Mouse (Mus musculus) forebrain, embryonic 11.5 days (tissue): Measurements from ENCODE around the gene Sfxn4. TPM values are rescaled to one million over a fixed set of nuclear protein-coding genes. Genes with fewer than 3 reads are reported as not detected.
"Not testable (repeated sequence)": the region's sequence is repeated elsewhere in the genome, so short reads cannot be mapped to it uniquely, and the experiment has no call there.

Experiments used
- ATAC-seq: fragments of 200-750 bp; cut with Nextera tagmentation; replicated peaks from 2 replicates; pipeline ENCODE4 v1.8.0; 2017; ENCODE audit warnings: moderate TSS enrichment; ENCODE audit not compliant: low FRiP score
- DNase-seq: peaks from one replicate; pipeline ENCODE4 v3.0.0-alpha.2; 2017; ENCODE audit warnings: low spot score
- H3K27ac ChIP-seq: fragments of 300-500 bp; sonication (generic); 2 replicates; pipeline ENCODE4 v1.5.1; 2014; ENCODE audit warnings: low read depth, low read length
- H3K27me3 ChIP-seq: fragments of 300-500 bp; sonication (generic); 2 replicates; pipeline ENCODE4 v1.6.1; 2014; ENCODE audit warnings: mild to moderate bottlenecking, low read length, mixed read lengths; ENCODE audit not compliant: control insufficient read depth, insufficient read depth
- H3K36me3 ChIP-seq: fragments of 300-500 bp; sonication (generic); 2 replicates; pipeline ENCODE4 v1.6.1; 2014; ENCODE audit warnings: mild to moderate bottlenecking, low read length, moderate library complexity, mixed read lengths; ENCODE audit not compliant: control insufficient read depth, insufficient read depth
- H3K4me1 ChIP-seq: fragments of 300-500 bp; sonication (generic); replicated peaks from 2 replicates; pipeline ENCODE4 v1.6.1; 2014; ENCODE audit warnings: low read length, mixed read lengths; ENCODE audit not compliant: control insufficient read depth, insufficient read depth
- H3K4me2 ChIP-seq: fragments of 300-500 bp; sonication (generic); 2 replicates; pipeline ENCODE4 v1.6.1; 2014; ENCODE audit warnings: low read depth, mild to moderate bottlenecking, low read length, moderate library complexity, mixed read lengths; ENCODE audit not compliant: severe bottlenecking
- H3K4me3 ChIP-seq: fragments of 300-500 bp; sonication (generic); 2 replicates; pipeline ENCODE4 v1.5.1; 2014; ENCODE audit warnings: low read depth, low read length
- H3K9ac ChIP-seq: fragments of 300-500 bp; sonication (generic); 2 replicates; pipeline ENCODE4 v1.6.1; 2014; ENCODE audit warnings: low read length
- H3K9me3 ChIP-seq: fragments of 300-500 bp; sonication (generic); 2 replicates; pipeline ENCODE4 v1.6.1; 2016; ENCODE audit warnings: low read length, mixed read lengths; ENCODE audit not compliant: control insufficient read depth
- WGBS: fragments of 180-500 bp; shearing (Covaris S2); extraction: QIAGEN DNeasy Blood & Tissue Kit; methylation state at CpG from one replicate; pipeline ENCODE4 v1.1.7; 2014; 5-methylcytosine and 5-hydroxymethylcytosine counted together
- polyA plus RNA-seq: library from polyadenylated mRNA; unstranded; fragments of >200 nt; fragmentation: Nextera tagmentation; extraction: Ambion mirVana; gene quantifications from 2 replicates; pipeline ENCODE4 v1.2.1, GENCODE M21; 2014

Gene Sfxn4
- polyA plus RNA-seq, 1 experiment from 2014 or later = 13.4 TPM

DNA sequence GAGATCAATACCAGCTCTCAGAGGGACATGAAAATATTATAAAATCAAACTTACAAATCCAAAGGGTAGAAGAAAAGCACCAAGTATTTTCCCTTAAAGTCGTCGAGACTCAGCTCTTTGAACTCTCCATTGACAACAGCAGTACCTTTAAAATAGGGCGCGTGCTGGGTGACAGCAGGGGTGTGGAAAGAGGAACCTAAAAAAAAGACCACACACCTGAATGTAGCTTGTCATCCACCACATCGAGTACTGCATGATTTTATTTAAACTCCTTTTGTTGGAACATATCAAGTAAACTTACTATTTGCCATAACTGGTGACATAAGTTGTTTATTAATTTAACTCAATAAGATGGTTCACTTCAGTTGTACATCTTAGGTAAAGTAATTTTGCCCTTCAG, 10.1 kb upstream of the Sfxn4 start:
- 93% methylated on average over 5 of the region's 5 CpGs for WGBS
- no peaks in the 10 kb centered on the region for H3K9me3 ChIP-seq
- DNase-seq (no peak), ATAC-seq (no peak)
- H3K27me3 ChIP-seq = no peaks in the 10 kb centered on the region
- H3K9ac ChIP-seq = no peak overlapping the region
- no peak overlapping the region for H3K27ac ChIP-seq
- peaks cover 5% of the 10 kb centered on the region; the same call in 1 of the 2 replicates for H3K4me1 ChIP-seq
- no peaks in the 10 kb centered on the region; the same call in 1 of the 2 replicates for H3K36me3 ChIP-seq
- H3K4me3 ChIP-seq = no peak overlapping the region
- H3K4me2 ChIP-seq = no peak overlapping the region

DNA sequence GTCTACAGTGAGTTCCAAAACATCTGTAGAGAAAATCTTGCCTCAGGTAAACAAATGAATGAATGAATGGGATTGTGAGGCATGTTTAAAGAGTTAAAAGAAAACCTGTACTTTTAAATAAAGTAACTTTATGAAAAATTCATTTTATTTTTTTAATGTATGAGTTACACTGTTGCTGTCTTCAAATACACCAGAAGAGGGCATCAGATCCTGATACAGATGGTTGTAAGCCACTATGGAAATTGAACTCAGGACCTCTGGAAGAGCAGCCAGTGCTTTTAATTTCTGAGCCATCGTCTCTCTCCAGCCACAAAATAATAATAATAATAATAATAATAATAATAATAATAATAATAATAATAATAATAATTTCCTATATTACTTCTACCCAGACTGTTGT, 9.2 kb upstream of the Sfxn4 start:
- Histone ChIP-seq H3K4me1 (peaks cover 5% of the 10 kb centered on the region; the same call in 1 of the 2 replicates), H3K27ac (no peak overlapping the region), H3K36me3 (no peaks in the 10 kb centered on the region; the same call in 1 of the 2 replicates), H3K9ac (no peak overlapping the region), H3K4me3 (no peak overlapping the region), H3K4me2 (no peak overlapping the region), H3K27me3 (no peaks in the 10 kb centered on the region), H3K9me3 (no peaks in the 10 kb centered on the region)
- no peak for ATAC-seq
- no peak for DNase-seq
- WGBS = 90% methylated on average over 1 of the region's 1 CpGs

DNA sequence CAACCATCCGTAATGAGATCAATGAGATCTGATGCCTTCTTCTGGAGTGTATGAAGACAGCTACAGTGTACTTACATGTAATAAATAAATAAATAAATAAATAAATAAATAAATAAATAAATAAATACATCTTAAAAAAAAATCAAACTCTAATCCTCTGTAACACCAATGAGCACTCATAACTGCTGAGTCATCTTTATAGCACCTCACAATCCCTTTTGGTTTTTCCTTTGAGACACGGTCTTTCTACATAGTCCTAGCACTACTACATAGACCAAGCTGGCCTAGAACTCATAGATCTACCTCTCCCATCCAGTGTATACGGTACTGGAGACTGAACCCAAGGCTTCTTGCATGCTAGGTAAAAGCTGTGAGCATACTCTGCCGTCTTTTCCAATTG, 4.9 kb upstream of the Sfxn4 start:
- H3K36me3 ChIP-seq, H3K27ac ChIP-seq: not testable (repeated sequence)
- 97% methylated on average over 4 of the region's 4 CpGs for WGBS

DNA sequence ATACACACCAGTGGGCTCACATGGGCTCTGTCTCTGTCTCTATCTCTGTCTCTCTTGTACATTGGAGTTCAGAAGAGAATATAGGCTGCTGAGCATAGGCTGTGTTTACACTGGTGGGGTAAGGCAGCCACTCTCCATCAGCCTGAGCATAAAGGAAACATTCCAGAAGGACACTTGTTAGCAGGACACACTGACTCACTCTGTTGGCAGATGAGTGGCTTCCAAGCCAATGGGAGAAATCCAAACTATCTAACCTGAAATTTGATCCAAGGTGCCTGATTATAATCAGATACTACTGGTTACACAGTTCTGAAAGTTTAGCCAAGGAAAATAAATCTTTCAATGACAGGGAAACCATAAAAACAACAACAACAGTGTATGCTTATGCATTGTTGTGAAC, 15.5 kb downstream of the Sfxn4 start:
- ATAC-seq (no peak), DNase-seq (no peak)
- H3K27me3 ChIP-seq = no peaks in the 10 kb centered on the region
- H3K4me1 ChIP-seq = no peaks in the 10 kb centered on the region
- H3K9ac ChIP-seq = no peak overlapping the region
- no peaks in the 10 kb centered on the region for H3K9me3 ChIP-seq
- no peak overlapping the region for H3K27ac ChIP-seq
- H3K36me3 ChIP-seq = no peaks in the 10 kb centered on the region
- H3K4me2 ChIP-seq = no peak overlapping the region
- H3K4me3 ChIP-seq = no peak overlapping the region

More for the DNA sequence above, 4.9 kb upstream of the Sfxn4 start:
- not testable (repeated sequence) for DNase-seq, H3K27me3 ChIP-seq, H3K4me2 ChIP-seq, ATAC-seq, H3K4me3 ChIP-seq, H3K4me1 ChIP-seq, H3K9me3 ChIP-seq, H3K9ac ChIP-seq

DNA sequence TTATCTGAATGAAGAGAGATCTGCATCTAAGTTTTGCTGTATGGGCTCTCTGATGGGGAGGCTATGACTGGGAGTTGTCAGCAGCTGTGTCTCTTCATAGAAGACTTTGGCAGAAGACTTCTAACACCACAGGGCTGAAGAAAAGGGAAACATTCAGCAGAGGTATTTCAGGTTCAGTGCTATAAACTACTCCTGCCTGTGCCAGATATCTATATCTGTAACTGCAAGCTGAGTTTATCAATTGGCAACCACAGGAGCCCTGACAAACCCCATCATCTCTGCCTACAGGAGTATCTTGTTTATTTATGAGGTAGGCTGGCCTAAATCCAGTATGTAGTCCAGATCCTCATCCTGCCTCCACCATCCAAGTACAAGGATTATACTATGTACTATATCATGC, 18.0 kb downstream of the Sfxn4 start:
- DNase-seq (no peak), ATAC-seq (no peak)
- Histone ChIP-seq H3K4me3 (no peak overlapping the region), H3K9me3 (no peaks in the 10 kb centered on the region), H3K27me3 (no peaks in the 10 kb centered on the region), H3K36me3 (no peaks in the 10 kb centered on the region; the same call in 1 of the 2 replicates), H3K27ac (no peak overlapping the region), H3K4me2 (no peak overlapping the region), H3K9ac (no peak overlapping the region), H3K4me1 (no peaks in the 10 kb centered on the region)

DNA sequence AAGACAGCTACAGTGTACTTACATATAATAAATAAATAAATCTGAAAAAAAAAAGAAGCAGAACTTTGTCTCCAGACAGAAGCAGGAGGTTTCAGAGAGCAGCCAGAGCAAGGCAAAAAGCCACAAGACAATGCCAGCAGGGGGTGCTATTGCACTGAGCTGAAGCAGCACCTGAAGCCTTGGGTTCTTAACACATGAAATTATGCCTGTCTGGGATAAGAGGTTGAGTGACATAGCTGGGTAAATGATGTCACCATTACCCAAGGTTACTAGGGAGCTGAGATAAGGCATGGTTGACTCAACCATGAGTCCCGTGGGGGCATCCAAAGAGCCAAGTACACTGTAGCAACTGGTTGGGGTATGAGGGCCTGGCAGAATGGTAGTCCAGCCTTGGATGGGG, 23.5 kb downstream of the Sfxn4 start:
- Histone ChIP-seq H3K27me3 (no peaks in the 10 kb centered on the region), H3K9ac (no peak overlapping the region), H3K9me3 (no peaks in the 10 kb centered on the region), H3K27ac (no peak overlapping the region), H3K36me3 (peaks cover 3% of the 10 kb centered on the region; the same call in 1 of the 2 replicates), H3K4me3 (no peak overlapping the region), H3K4me1 (no peaks in the 10 kb centered on the region), H3K4me2 (no peak overlapping the region)
- ATAC-seq = no peak
- WGBS = 73% methylated on average over 1 of the region's 1 CpGs
- peak; percentile 80 for DNase-seq

DNA sequence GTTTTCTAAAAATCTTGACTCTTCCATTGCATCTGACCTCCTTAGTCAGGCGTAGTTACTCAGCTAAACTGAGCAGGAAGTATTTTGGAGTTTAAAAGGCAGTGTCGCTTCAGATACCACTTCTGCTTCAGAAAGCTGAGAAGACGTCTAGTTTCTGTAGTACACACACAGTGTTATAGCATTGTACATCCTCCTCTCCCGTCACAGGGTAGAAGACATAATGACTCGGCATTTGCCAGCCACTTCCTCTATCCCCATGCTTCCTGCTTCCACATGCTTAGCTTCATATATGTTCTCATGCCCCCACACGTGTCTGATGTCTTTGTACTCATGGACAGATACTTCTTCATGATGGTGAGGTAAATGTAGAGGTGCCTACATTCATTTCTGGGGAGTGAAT, 42.6 kb downstream of the Sfxn4 start:
- H3K27ac ChIP-seq = no peak overlapping the region
- no peaks in the 10 kb centered on the region for H3K4me1 ChIP-seq
- H3K4me2 ChIP-seq = no peak overlapping the region
- WGBS = 90% methylated on average over 6 of the region's 6 CpGs
- no peak for DNase-seq
- H3K9ac ChIP-seq = no peak overlapping the region
- H3K36me3 ChIP-seq = no peaks in the 10 kb centered on the region
- no peaks in the 10 kb centered on the region for H3K27me3 ChIP-seq
- no peaks in the 10 kb centered on the region for H3K9me3 ChIP-seq
- ATAC-seq = no peak
- H3K4me3 ChIP-seq = no peak overlapping the region

DNA sequence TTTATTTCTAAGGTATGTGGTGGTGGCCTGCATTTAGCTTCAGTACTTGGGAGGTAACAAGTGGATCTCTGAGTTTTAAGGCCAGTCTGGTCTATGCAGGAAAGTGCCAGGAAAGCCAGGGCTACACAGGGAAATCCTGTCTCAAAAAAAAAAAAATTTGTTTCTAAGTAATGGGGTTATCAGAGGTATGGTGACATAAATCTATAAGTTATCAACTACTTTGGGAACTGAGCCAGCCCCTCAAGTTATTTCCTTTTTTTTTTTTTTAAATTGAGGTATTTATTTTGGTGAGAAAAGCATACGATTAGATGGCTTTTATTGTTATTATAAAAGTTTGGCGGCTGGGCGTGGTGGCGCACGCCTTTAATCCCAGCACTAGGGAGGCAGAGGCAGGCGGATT, 48.1 kb downstream of the Sfxn4 start:
- no peaks in the 10 kb centered on the region for H3K4me1 ChIP-seq
- H3K4me2 ChIP-seq = no peak overlapping the region
- H3K9ac ChIP-seq = no peak overlapping the region
- H3K27me3 ChIP-seq = no peaks in the 10 kb centered on the region
- WGBS = 97% methylated on average over 6 of the region's 6 CpGs
- H3K27ac ChIP-seq = no peak overlapping the region
- no peaks in the 10 kb centered on the region for H3K36me3 ChIP-seq
- DNase-seq = no peak
- ATAC-seq = no peak
- no peak overlapping the region for H3K4me3 ChIP-seq
- no peaks in the 10 kb centered on the region for H3K9me3 ChIP-seq

DNA sequence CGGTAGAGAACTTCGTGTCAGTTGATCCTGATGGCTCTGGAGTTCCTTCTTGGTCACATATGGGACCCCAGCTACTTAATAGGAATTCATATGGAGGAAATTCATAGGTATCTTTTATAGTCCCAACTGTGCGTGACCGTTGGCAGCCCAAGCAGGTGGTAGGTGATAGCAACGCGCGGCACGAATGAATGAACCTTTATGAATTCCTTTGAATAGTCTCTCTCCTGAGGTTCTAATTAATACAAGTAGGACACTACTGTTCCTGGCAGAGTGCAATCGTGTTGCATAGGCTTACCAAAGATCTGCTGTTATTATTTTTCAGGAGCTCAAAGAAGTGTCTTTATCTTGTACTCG, 49.3 kb downstream of the Sfxn4 start:
- Histone ChIP-seq H3K27ac (no peak overlapping the region), H3K9me3 (no peaks in the 10 kb centered on the region), H3K9ac (peak overlapping the region; percentile 79), H3K27me3 (no peaks in the 10 kb centered on the region), H3K4me3 (peak overlapping the region; percentile 78), H3K36me3 (no peaks in the 10 kb centered on the region), H3K4me1 (no peaks in the 10 kb centered on the region), H3K4me2 (peak overlapping the region; percentile 71)
- WGBS = 26% methylated on average over 10 of the region's 10 CpGs
- ATAC-seq (no peak), DNase-seq (no peak)
